Mouse (Mus musculus): ENCODE data around the gene Slc25a53. TPM values are rescaled to one million over a fixed set of nuclear protein-coding genes. Genes with fewer than 3 reads are reported as not detected.
"Not testable (repeated sequence)": the region's sequence is repeated elsewhere in the genome, so short reads cannot be mapped to it uniquely, and the experiment has no call there.

The Slc25a53 gene
- total RNA-seq, 2 experiments from 2014 or later, result 11.6 to 23.3 TPM

GRCm38 (mm10) chrX:136975397-136975796 is 62.7 kb downstream of the Slc25a53 start, which contains the start of gene Tmsb15b2:
Gene Tmsb15b2, minus strand, starts transcription at chrX:136975497.
- not testable (repeated sequence) for DNase-seq (ENCODE audit: low spot score in 2 of 2)

- no peak for DNase-seq (ENCODE audit: low spot score in 2 of 2)
These were observed 78.4 kb downstream of the Slc25a53 start for GRCm38 (mm10) chrX:136959688-136960087.

- not testable (repeated sequence) for DNase-seq (ENCODE audit: low spot score in 2 of 2)
These were observed 79.8 kb downstream of the Slc25a53 start for GRCm38 (mm10) chrX:136958300-136958699.

GRCm38 (mm10) chrX:136957583-136958279 is 80.4 kb downstream of the Slc25a53 start:
- DNase-seq (ENCODE audit: low spot score in 2 of 2), result peak in 1 of 2 experiments; percentile 8

GRCm38 (mm10) chrX:136937985-136938384 is 100.1 kb downstream of the Slc25a53 start:
- DNase-seq (ENCODE audit: low spot score in 2 of 2), result no peak

Other genes with a start within 250 kb of the Slc25a53 start
- 10 to 100 TPM; 20.0 to 20.7 TPM for gene Plp1, start 215.6 kb downstream of the Slc25a53 start, total RNA-seq (2021)
- under 1 TPM; 0.84 to 0.90 TPM for gene Rab9b, start 169.5 kb downstream of the Slc25a53 start, total RNA-seq (2021)
- gene H2bfm, start 111.0 kb downstream of the Slc25a53 start, total RNA-seq (2021), result not detected
- 10 to 100 TPM; 25.1 to 35.1 TPM for gene Tmsb15b2, start 62.8 kb downstream of the Slc25a53 start, total RNA-seq (2021)
- 1 to 10 TPM in 1 of 2 experiments, under 1 TPM in 1; 0.54 to 1.1 TPM for gene Tmsb15l, start 61.4 kb downstream of the Slc25a53 start, total RNA-seq (2021)
- 1 to 10 TPM; 5.1 to 9.4 TPM for gene Tmsb15b1, start 61.4 kb downstream of the Slc25a53 start, total RNA-seq (2021)
- 10 to 100 TPM; 17.9 to 20.8 TPM for gene Zcchc18, start 45.1 kb downstream of the Slc25a53 start, total RNA-seq (2021)
- 10 to 100 TPM in 1 of 2 experiments, 1 to 10 TPM in 1; 9.3 to 10.4 TPM for gene Fam199x, start 11.3 kb upstream of the Slc25a53 start, total RNA-seq (2021)
- not detected for gene Esx1, start 83.8 kb upstream of the Slc25a53 start, total RNA-seq (2021)

Measured in adrenal gland, postnatal 4 days (tissue).